Mouse (Mus musculus) frontal cortex, postnatal 36 days (tissue): Measurements from ENCODE around the gene Mypn.

ENCODE experiments used
- DNase-seq, 2 experiments: peaks; one replicate each; pipeline ENCODE4 v3.0.0; 2022; ENCODE audit warnings: low spot score in 2 of 2

The Mypn gene

GRCm38 (mm10) chr10:63155668-63156350, 47.9 kb downstream of the Mypn start:
- DNase-seq = no peak

- DNase-seq = no peak
Observed at GRCm38 (mm10) chr10:63154726-63155125, 49.0 kb downstream of the Mypn start.

DNA sequence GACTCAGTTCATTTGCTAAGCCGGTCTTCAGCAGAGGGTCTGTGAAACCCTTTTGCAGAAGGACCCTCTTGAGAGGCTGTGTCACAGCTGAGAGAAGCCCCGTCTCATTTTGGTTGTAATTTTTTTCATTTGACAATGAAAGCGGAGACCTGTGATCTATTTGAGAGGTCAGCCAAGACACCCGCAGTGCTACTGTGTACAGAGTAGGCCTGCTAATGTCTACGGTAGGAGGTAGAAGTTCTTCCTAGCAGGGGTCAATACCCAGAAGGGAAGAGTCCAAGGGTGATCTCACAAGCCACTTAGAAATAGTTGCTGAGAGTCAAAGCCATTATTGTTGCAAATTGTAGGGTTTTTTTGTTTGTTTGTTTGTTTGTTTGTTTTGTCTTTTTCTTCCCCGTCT, 49.5 kb downstream of the Mypn start:
- DNase-seq = no peak

- DNase-seq = peak; percentile 64 to 83
Observed at GRCm38 (mm10) chr10:63153563-63153962, 50.2 kb downstream of the Mypn start.

DNA sequence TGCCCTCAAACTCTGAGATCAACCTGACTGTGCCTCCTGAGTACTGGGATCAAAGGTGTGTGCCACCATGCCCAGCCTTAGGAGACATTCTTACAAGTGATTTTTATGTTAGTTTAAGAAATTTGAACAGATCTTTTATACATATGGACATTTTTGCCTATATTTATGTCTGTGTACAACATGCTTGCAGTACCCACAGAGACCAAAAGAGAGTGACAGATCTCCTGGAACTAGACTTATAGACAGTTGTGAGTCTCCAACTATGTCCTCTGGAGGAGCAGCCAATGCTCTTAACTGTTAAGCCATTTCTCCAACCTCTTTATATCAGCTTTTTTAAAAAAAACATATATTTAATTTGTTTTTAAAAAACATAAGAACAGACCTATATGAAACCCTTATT, 51.4 kb downstream of the Mypn start:
- DNase-seq = no peak

- DNase-seq = no peak
Observed at GRCm38 (mm10) chr10:63142660-63143059, 61.1 kb downstream of the Mypn start.

DNA sequence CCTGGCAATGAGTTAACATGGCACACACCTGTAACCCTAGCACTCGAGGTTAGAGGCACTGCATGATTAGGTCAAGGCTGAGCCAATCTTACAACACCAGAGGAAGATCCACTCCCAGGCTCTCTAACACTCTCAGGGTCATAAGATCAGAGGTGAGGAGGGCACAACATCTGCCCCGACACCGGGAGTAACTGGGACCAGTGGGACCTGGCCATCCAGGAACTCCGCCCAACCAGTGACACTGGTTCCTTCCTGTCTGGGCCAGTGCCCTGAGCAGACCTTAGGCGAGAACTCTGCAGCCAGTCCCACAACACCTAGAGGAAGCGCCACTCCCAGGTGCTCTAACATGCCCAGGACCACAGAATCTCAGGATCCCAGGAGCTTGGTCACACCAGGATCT, 67.3 kb downstream of the Mypn start:
- no peak for DNase-seq

GRCm38 (mm10) chr10:63135680-63136079, 68.1 kb downstream of the Mypn start:
- no peak for DNase-seq

GRCm38 (mm10) chr10:63133326-63133725, 70.4 kb downstream of the Mypn start:
- no peak for DNase-seq

DNA sequence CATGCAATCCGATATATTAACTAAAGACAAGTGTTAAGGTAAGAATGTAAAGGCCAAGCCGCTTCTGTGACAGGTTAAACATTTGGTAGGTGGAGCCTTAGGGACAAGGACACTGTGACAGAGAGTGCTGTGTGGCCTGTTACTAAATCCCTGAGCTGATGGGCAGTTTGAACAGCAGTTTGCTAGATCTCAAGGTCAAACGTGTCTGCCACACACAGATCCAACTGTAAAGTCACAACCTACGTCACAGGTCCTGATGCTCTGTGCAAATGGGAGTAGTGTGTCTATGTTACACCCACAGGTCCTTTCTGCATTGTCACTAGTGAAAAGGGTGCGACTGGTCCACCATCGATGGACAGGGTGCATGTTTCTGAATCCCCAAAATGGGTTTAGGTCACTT, 71.4 kb downstream of the Mypn start:
- no peak for DNase-seq

DNA sequence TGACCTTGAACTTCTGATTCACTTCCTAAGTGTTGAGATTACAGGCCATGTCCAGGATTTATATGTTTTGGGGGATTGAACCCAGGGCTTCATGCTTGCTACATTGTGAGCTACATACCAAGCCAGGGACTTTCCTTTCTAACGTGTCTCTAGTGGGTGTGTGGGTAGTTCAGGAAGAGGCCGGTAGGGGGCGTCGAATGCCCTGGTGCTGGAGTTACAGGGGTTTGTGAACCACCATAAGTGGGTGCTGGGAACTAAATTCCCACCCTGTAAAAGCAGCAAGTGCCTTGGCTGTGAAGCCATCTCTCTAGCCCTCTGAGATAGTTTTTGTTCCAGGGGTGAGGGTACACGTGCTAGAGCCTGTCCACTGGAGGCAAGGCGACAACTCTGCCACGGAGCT, 73.3 kb downstream of the Mypn start:
- no peak for DNase-seq

DNA sequence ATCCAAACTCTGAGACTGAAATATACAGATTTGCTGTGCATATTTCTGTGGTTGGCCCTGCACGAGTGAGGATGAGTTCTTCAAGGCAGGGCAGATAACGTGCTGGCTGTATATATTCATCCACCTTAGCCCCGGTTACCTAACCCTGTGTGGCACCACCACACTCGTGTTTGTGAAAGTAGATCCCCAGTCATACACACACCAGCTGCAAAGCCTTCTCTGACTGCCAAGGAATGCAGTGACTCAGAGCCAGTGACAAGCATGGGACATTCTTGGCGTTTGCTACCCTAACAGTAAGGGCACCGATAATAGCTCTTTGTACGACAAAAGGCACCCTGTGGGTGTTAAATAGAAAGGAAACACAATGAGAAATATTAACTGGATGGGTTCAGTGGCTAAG, 75.5 kb downstream of the Mypn start:
- DNase-seq = peak; percentile 46 to 64

DNA sequence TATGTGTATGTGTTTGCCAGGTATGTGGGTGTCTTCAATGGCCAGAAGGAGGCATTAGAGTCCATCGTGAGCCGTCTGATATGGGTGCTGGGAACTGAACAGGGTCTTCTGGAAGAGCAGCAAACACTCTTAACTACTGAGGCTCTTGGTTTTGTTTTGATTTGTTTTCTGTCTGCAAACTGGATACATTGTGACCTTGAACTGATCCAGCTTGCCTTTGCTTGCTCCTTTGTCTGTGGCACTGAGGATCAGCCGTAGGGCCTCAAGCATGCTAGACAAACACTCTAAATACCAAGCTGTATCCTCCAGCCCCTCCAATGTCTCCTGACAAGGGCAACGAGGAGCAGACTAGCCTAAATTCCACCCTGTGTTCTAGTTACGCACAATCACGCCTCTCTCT, 76.6 kb downstream of the Mypn start:
- no peak for DNase-seq

DNA sequence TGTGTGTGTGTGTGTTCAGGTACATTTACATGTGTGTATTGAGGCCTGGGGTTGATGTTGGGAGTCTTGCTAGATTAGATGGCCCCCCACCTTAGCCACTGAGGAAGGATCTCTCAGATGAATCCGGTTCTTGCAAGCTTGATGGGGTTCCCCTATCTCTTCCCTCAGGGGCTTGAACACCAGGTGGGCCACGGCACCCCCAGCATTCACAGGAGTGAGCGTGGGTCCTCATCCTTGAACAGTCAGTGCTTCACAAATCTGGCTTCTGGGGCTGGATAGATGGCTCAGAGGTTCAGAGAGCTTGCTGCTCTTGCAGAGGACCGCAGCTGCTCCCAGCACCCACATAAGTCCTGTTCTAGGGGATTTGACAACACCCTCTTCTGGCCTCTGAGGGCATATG, 77.6 kb downstream of the Mypn start:
- no peak for DNase-seq

DNA sequence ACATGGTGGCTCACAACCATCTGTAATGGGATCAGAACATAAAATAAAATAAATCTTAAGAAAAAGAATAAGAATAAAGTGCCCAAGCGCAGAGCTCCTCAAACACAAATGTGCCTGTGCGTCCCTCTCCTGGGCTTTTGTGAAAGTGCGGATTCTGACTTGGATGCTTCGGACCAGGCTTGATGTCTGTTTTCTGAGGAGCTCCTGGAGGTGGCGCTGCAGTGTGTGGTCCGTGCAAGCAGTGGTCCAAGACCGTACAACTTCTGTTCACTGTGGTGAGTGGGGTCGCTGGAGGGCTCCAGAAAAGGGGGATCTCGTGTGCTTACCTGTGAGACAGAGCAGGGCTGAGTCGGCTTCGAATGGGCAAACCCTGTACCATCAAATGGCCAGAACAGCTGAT, 78.4 kb downstream of the Mypn start:
- no peak for DNase-seq

DNA sequence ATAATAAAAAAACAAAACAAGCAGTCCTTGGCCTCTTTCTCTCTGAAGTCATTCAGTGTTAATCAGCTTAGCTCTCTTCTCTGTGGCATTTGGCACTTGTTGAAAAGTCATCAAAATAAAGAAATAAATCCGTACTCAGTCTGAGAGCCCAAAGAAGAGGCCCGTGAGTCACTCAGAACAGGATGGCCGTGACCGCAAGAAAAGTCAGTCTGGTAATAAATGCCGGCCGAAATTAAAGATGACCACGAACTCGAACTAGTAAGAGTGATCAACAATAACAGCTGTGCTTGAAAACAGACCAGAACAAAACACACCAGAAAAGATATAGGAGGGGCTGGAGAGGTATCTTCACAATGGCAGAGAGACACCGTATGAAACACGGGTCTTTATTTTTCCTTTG, 79.7 kb downstream of the Mypn start:
- no peak for DNase-seq

DNA sequence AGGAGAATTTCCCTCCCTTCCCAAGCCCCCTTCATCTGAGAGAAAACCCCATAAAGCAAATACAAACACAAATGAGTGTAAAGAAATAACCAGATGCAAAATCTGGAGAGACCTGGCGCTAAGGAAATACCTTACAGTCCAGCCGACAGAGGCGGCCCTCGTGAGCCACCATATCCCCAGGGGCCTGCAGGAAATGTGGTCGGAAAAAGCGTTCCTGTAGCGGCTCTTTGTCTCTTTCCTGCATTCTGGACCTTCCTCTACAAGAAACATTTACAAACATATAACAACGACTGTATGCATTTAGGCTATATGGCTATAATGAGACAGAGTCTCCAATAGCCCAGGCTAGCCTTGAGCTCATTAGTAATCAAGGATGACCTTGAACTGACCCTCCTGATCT, 80.6 kb downstream of the Mypn start:
- DNase-seq = no peak

DNA sequence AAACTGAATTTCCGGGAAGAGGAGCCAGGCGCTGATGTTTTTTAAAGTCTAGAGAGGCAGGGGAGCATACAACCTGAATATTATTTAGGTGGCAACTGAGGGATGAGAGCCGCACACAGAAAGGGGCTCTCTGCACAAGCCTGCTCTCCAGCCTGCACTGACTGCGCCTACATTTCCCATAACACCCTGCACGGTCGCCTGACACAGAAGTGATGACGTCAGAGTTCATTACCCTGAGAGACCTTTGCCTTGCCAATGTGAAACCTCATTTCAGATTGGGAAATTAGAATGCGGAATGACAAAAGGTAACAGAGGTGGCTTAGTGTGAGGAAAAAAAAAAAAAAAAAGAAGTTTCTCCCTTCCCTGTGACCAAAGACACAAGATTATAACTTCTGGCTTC, 81.2 kb downstream of the Mypn start:
- DNase-seq = peak in 1 of 2 experiments; percentile 53

DNA sequence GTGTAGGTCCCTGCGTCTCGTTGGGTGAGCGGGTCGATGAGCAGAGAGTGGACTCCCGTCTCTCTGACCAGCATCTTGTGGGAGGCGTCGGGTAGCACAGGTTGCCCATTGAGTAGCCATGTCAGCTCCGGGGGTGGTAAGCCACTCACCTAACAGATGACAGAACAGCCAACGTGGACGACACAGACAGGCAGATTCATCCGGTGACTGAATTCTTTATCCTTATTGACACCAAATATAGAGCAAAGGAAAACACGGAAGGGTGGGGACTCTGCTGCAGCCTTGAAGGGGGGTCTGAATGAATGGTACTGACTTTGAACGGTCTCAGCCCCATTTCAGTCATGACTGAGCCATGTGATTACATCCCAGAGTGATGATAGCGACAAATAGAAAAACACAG, 81.8 kb downstream of the Mypn start:
- DNase-seq = no peak

GRCm38 (mm10) chr10:63119916-63120315, 83.8 kb downstream of the Mypn start:
- DNase-seq = no peak

GRCm38 (mm10) chr10:63117583-63117982, 86.2 kb downstream of the Mypn start:
- no peak for DNase-seq

GRCm38 (mm10) chr10:63116376-63116775, 87.4 kb downstream of the Mypn start:
- DNase-seq = no peak

DNA sequence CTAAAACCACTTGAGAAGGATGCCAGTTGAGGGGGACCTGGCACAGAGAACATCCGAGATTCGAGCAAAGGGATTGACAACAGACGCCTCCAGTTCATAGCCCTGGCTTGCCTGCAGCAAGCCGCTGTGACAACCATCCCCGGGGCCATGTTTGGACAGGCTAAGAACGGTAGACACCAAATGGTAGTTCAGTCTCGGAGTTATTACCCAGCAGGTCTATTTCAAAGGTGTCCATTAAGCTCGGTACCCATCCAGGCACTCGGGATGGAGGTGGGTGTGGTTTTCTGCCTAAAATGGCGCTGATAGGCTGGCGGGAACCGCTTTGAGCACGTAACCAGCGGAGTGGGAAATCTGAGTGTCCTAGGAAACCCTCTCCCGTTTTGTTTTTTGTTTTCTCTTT, 87.9 kb downstream of the Mypn start:
- no peak for DNase-seq

DNA sequence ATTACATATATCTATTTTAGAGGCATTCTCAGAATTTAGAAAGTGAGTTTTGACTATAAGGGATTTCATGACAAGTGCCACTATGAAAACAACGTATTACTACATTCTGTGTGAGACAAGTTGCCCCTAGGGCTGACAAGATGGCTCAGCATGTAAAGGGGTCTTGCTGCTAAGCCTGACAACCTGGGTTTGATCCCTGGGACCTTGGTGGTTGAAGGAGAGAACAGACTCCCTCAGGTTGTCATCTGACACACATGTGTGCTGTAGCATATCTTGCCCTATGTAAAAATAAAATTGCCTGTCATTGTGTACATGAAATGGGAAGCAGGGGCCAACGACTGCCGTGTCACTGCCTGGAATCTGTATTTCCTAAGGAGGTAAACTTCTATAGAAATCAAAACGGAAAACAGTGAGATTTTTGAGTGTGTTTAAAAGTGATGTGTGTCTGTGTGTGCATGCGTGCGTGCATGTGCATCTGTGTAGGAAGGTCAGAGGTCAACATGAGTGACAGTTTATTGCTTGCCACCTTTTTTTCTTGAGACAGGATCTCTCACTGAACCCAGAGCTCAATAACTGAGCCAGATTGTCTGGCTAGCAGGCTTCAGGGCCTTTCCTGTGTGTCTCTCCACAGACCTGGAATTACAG, 89.9 kb downstream of the Mypn start:
- DNase-seq = no peak
